9 mouse cellular contexts compared by ENCODE assay signal in the genomic region with DNA sequence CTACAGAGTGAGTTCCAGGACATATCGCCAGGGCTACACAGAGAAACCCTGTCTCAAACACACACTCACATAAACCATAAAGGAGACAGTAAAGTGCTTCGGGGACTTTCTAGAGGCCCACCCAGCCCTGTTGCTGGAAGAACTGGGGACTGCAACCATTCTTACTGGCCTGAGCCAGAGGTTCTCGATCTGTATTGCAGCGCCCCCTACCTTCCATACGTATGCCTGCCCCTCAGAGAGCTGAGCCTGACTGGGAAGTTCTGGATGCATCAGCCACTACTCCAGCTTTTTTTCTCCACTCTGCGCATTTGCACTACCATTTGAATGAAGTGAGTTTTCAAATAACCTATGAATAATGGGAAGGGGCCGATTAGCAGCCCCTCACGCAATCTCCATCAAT. TPM values are rescaled to one million over a fixed set of nuclear protein-coding genes. Genes with fewer than 3 reads are reported as not detected.
DNase-seq lines count a peak whose midpoint lies in the region; ATAC-seq and TF ChIP-seq lines count a peak whose summit lies in the region.
"Had no signal": no experiment of that assay in that cellular context is flagged by ENCODE, and none has a peak within 500 bp of the region (broad histone marks: within the 10 kb centered on the region; RNA-seq: fewer than 3 reads in every experiment).

No protein-coding gene starts in this region.

- no peak for TF ChIP-seq POLR2A in ES-Bruce4 (IDR thresholded peaks at IDR 0.05; ENCODE audit: insufficient read depth, low read length)

- H3K4me1 ChIP-seq in hindbrain, postnatal 0 days (ENCODE audit: insufficient read depth, low read length), result no peaks in the 10 kb centered on the region
- H3K4me1 ChIP-seq in hindbrain, embryonic 13.5 days (replicated peaks), result no peaks in the 10 kb centered on the region
- no peaks in the 10 kb centered on the region for H3K4me1 ChIP-seq in ES-Bruce4 (ENCODE audit: control insufficient read depth, insufficient read depth, low read length)
- H3K4me1 ChIP-seq in midbrain, embryonic 16.5 days (ENCODE audit: control insufficient read depth, insufficient read depth, low read length), result no peaks in the 10 kb centered on the region
- H3K4me1 ChIP-seq: embryonic facial prominence, embryonic 13.5 days had no signal

- WGBS in hindbrain, postnatal 0 days, result 60% methylated on average over 8 of the region's 8 CpGs
- WGBS in hindbrain, embryonic 13.5 days, result 56% methylated on average over 8 of the region's 8 CpGs
- 64% methylated on average over 8 of the region's 8 CpGs for WGBS in midbrain, embryonic 16.5 days

- TF ChIP-seq EP300 in ES-Bruce4 (IDR thresholded peaks at IDR 0.05; ENCODE audit: insufficient read depth, low read depth, low read length), result no peak

- no peaks in the 10 kb centered on the region for H3K27me3 ChIP-seq in hindbrain, postnatal 0 days (ENCODE audit: insufficient read depth, low read length)
- H3K27me3 ChIP-seq in hindbrain, embryonic 13.5 days, result no peaks in the 10 kb centered on the region
- no peaks in the 10 kb centered on the region for H3K27me3 ChIP-seq in ES-Bruce4 (ENCODE audit: control insufficient read depth, insufficient read depth, low read length, poor library complexity, severe bottlenecking)
- no peaks in the 10 kb centered on the region for H3K27me3 ChIP-seq in midbrain, embryonic 16.5 days (ENCODE audit: control insufficient read depth, insufficient read depth, low read depth, low read length)

- peak; percentile 34; the same call in 1 of the 2 replicates for TF ChIP-seq CTCF in hindbrain, postnatal 0 days (IDR thresholded peaks at IDR 0.05; ENCODE audit: low read depth)
- TF ChIP-seq CTCF in ES-Bruce4 (IDR thresholded peaks at IDR 0.05; ENCODE audit: low read depth, low read length), result peak; percentile 87

- peak; percentile 12 for DNase-seq in hindbrain, postnatal 0 days (ENCODE audit: low spot score)
- DNase-seq in c-Kit-positive CD71-negative TER-119-negative erythroid progenitor cells, embryonic 14.5 days (ENCODE audit: low read depth), result peak; percentile 37
- DNase-seq in lung, postnatal 36 days, result peak; percentile 79
- no peak for DNase-seq in right cerebral cortex, adult 2 months (ENCODE audit: low spot score in 2 of 2)

- no peak overlapping the region for H3K4me2 ChIP-seq in hindbrain, postnatal 0 days (ENCODE audit: low read depth, low read length)
- H3K4me2 ChIP-seq in hindbrain, embryonic 13.5 days, result no peak overlapping the region
- no peak overlapping the region for H3K4me2 ChIP-seq in midbrain, embryonic 16.5 days (ENCODE audit: low read length)
- H3K4me2 ChIP-seq: embryonic facial prominence, embryonic 13.5 days had no signal

- no peaks in the 10 kb centered on the region for H3K36me3 ChIP-seq in hindbrain, postnatal 0 days (ENCODE audit: insufficient read depth, low read length)
- H3K36me3 ChIP-seq in hindbrain, embryonic 13.5 days, result no peaks in the 10 kb centered on the region
- H3K36me3 ChIP-seq in ES-Bruce4 (ENCODE audit: control insufficient read depth, insufficient read depth, low read length, poor library complexity, severe bottlenecking), result no peaks in the 10 kb centered on the region
- H3K36me3 ChIP-seq in midbrain, embryonic 16.5 days (ENCODE audit: control insufficient read depth, insufficient read depth, low read length), result no peaks in the 10 kb centered on the region
- H3K36me3 ChIP-seq: embryonic facial prominence, embryonic 13.5 days had no signal

- no peak for ATAC-seq in hindbrain, postnatal 0 days
- no peak for ATAC-seq in hindbrain, embryonic 13.5 days (ENCODE audit: low FRiP score)
- no peak for ATAC-seq in inflammation-experienced regulatory T-cells, adult 6 months
- ATAC-seq in midbrain, embryonic 16.5 days, result no peak

- no peak overlapping the region for H3K27ac ChIP-seq in hindbrain, postnatal 0 days
- H3K27ac ChIP-seq in hindbrain, embryonic 13.5 days, result no peak overlapping the region
- H3K27ac ChIP-seq in ES-Bruce4 (ENCODE audit: insufficient read depth, low read length), result no peak overlapping the region
- no peak overlapping the region for H3K27ac ChIP-seq in midbrain, embryonic 16.5 days (ENCODE audit: low read length)
- H3K27ac ChIP-seq: embryonic facial prominence, embryonic 13.5 days had no signal

- no peak overlapping the region for H3K9ac ChIP-seq in hindbrain, postnatal 0 days (replicated peaks; ENCODE audit: low read length)
- H3K9ac ChIP-seq in hindbrain, embryonic 13.5 days, result no peak overlapping the region
- no peak overlapping the region for H3K9ac ChIP-seq in ES-Bruce4 (ENCODE audit: low read depth, poor library complexity, severe bottlenecking)
- no peak overlapping the region for H3K9ac ChIP-seq in midbrain, embryonic 16.5 days (ENCODE audit: low read depth, low read length)
- H3K9ac ChIP-seq: embryonic facial prominence, embryonic 13.5 days had no signal

- no peaks in the 10 kb centered on the region for H3K9me3 ChIP-seq in hindbrain, postnatal 0 days (ENCODE audit: low read length)
- no peaks in the 10 kb centered on the region for H3K9me3 ChIP-seq in hindbrain, embryonic 13.5 days
- H3K9me3 ChIP-seq in ES-Bruce4 (replicated peaks; ENCODE audit: control insufficient read depth, insufficient read depth, low read length, poor library complexity, severe bottlenecking), result no peaks in the 10 kb centered on the region
- no peaks in the 10 kb centered on the region for H3K9me3 ChIP-seq in midbrain, embryonic 16.5 days (replicated peaks; ENCODE audit: control insufficient read depth, low read length, poor library complexity, severe bottlenecking)
- H3K9me3 ChIP-seq: embryonic facial prominence, embryonic 13.5 days had no signal

- no peak overlapping the region for H3K4me3 ChIP-seq in hindbrain, postnatal 0 days (ENCODE audit: low read length)
- H3K4me3 ChIP-seq in hindbrain, embryonic 13.5 days, result no peak overlapping the region
- no peak overlapping the region for H3K4me3 ChIP-seq in ES-Bruce4 (ENCODE audit: low read depth, low read length)
- no peak overlapping the region for H3K4me3 ChIP-seq in midbrain, embryonic 16.5 days (ENCODE audit: low read depth, low read length)
- H3K4me3 ChIP-seq: embryonic facial prominence, embryonic 13.5 days had no signal

RNA-seq across cellular contexts. Expression of a gene that starts 13.2 kb away (rescaled TPM):
- total RNA-seq in hindbrain, postnatal 0 days (2014; rRNA removed), result 0.42 and 1.3 TPM in 2 replicates
- polyA plus RNA-seq in hindbrain, postnatal 0 days (2015; fragmentation: Nextera tagmentation; extraction: Ambion mirVana), result 1.9 and 2.5 TPM in 2 replicates
- polyA plus RNA-seq in hindbrain, embryonic 13.5 days (2015; fragmentation: Nextera tagmentation; extraction: Ambion mirVana), result 0.94 and 2.1 TPM in 2 replicates
- 56.2 and 85.9 TPM in 2 replicates for polyA plus RNA-seq in ES-Bruce4 (2011; ENCODE audit: insufficient read depth, insufficient read length, low read depth, missing spikeins)
- 10 to 100 TPM; 24.1 to 64.8 (median 62.8) TPM for polyA plus RNA-seq in inflammation-experienced regulatory T-cells, adult 6 months (2017; shearing (Covaris generic))
- polyA plus RNA-seq in midbrain, embryonic 16.5 days (2015; fragmentation: Nextera tagmentation; extraction: Ambion mirVana), result 1.3 and 2.8 TPM in 2 replicates

RNA-seq across cellular contexts. Expression of a gene that starts 17.5 kb away (rescaled TPM):
- total RNA-seq in hindbrain, postnatal 0 days (2014; rRNA removed), result 4.7 and 6.1 TPM in 2 replicates
- polyA plus RNA-seq in hindbrain, postnatal 0 days (2015; fragmentation: Nextera tagmentation; extraction: Ambion mirVana), result 3.5 and 4.0 TPM in 2 replicates
- 0.49 TPM in 1 of 2 replicates, not detected in the other for polyA plus RNA-seq in hindbrain, embryonic 13.5 days (2015; fragmentation: Nextera tagmentation; extraction: Ambion mirVana)
- not detected in 2 replicates for polyA plus RNA-seq in ES-Bruce4 (2011; ENCODE audit: insufficient read depth, insufficient read length, low read depth, missing spikeins)
- polyA plus RNA-seq in inflammation-experienced regulatory T-cells, adult 6 months (2017; shearing (Covaris generic)), result not detected
- polyA plus RNA-seq in midbrain, embryonic 16.5 days (2015; fragmentation: Nextera tagmentation; extraction: Ambion mirVana), result 0.87 and 1.6 TPM in 2 replicates

RNA-seq across cellular contexts. Expression of a gene that starts 22.3 kb away (rescaled TPM):
- total RNA-seq in hindbrain, postnatal 0 days (2014; rRNA removed), result 16.1 and 17.6 TPM in 2 replicates
- 20.2 and 21.3 TPM in 2 replicates for polyA plus RNA-seq in hindbrain, postnatal 0 days (2015; fragmentation: Nextera tagmentation; extraction: Ambion mirVana)
- polyA plus RNA-seq in hindbrain, embryonic 13.5 days (2015; fragmentation: Nextera tagmentation; extraction: Ambion mirVana), result 9.7 and 12.1 TPM in 2 replicates
- polyA plus RNA-seq in ES-Bruce4 (2011; ENCODE audit: insufficient read depth, insufficient read length, low read depth, missing spikeins), result 54.3 and 68.2 TPM in 2 replicates
- 10 to 100 TPM; 20.5 to 29.7 (median 26.5) TPM for polyA plus RNA-seq in inflammation-experienced regulatory T-cells, adult 6 months (2017; shearing (Covaris generic))
- polyA plus RNA-seq in midbrain, embryonic 16.5 days (2015; fragmentation: Nextera tagmentation; extraction: Ambion mirVana), result 5.8 and 7.0 TPM in 2 replicates

RNA-seq across cellular contexts. Expression of a gene that starts 28.2 kb away (rescaled TPM):
- total RNA-seq in hindbrain, postnatal 0 days (2014; rRNA removed), result 669 and 698 TPM in 2 replicates
- 593 and 639 TPM in 2 replicates for polyA plus RNA-seq in hindbrain, postnatal 0 days (2015; fragmentation: Nextera tagmentation; extraction: Ambion mirVana)
- 272 and 278 TPM in 2 replicates for polyA plus RNA-seq in hindbrain, embryonic 13.5 days (2015; fragmentation: Nextera tagmentation; extraction: Ambion mirVana)
- polyA plus RNA-seq in ES-Bruce4 (2011; ENCODE audit: insufficient read depth, insufficient read length, low read depth, missing spikeins), result 16.6 and 20.7 TPM in 2 replicates
- not detected for polyA plus RNA-seq in inflammation-experienced regulatory T-cells, adult 6 months (2017; shearing (Covaris generic))
- polyA plus RNA-seq in midbrain, embryonic 16.5 days (2015; fragmentation: Nextera tagmentation; extraction: Ambion mirVana), result 624 and 719 TPM in 2 replicates

RNA-seq across cellular contexts. Expression of a gene that starts 34.6 kb away (rescaled TPM):
- total RNA-seq in hindbrain, postnatal 0 days (2014; rRNA removed), result 93.6 and 97.0 TPM in 2 replicates
- 94.6 and 107 TPM in 2 replicates for polyA plus RNA-seq in hindbrain, postnatal 0 days (2015; fragmentation: Nextera tagmentation; extraction: Ambion mirVana)
- 98.0 and 98.5 TPM in 2 replicates for polyA plus RNA-seq in hindbrain, embryonic 13.5 days (2015; fragmentation: Nextera tagmentation; extraction: Ambion mirVana)
- polyA plus RNA-seq in ES-Bruce4 (2011; ENCODE audit: insufficient read depth, insufficient read length, low read depth, missing spikeins), result 8.9 and 9.3 TPM in 2 replicates
- 1 to 10 TPM; 3.5 to 4.4 (median 3.7) TPM for polyA plus RNA-seq in inflammation-experienced regulatory T-cells, adult 6 months (2017; shearing (Covaris generic))
- 133 and 145 TPM in 2 replicates for polyA plus RNA-seq in midbrain, embryonic 16.5 days (2015; fragmentation: Nextera tagmentation; extraction: Ambion mirVana)

Comparison
In these comparisons a context has a peak if more than half of its experiments do, and no peak if none do; other contexts are left out.
1. DNase-seq: peak in hindbrain, postnatal 0 days (single experiment), c-Kit-positive CD71-negative TER-119-negative erythroid progenitor cells, embryonic 14.5 days (single experiment) and lung, postnatal 36 days (single experiment); none in right cerebral cortex, adult 2 months (0 of 2).